Mouse (Mus musculus) T-helper 17 cell (primary cell): ENCODE measurements around the gene Adam33.

Source experiments
- in situ Hi-C, 2 experiments: fragments of 300-600 bp; cut with MboI, MseI; formaldehyde crosslinking; loops; 1 replicate in 1 of 2; 2 replicates in 1 of 2; pipeline ENCODE4 v1.15.1; 2025; ENCODE audit warnings: high pct_unique_total_duplicates in 2 of 2

Gene Adam33

GRCm38 (mm10) chr2:131030998-131031397 is 32.6 kb downstream of the Adam33 start:
- in situ Hi-C loops = no loop called here

GRCm38 (mm10) chr2:131030561-131030960 is 33.1 kb downstream of the Adam33 start:
- in situ Hi-C loops = no loop called here

GRCm38 (mm10) chr2:131029065-131029935 is 34.3 kb downstream of the Adam33 start:
- in situ Hi-C loops = no loop called here

- in situ Hi-C loops = no loop called here
These were observed 36.7 kb downstream of the Adam33 start for GRCm38 (mm10) chr2:131026941-131027340.

- in situ Hi-C loops = no loop called here
These were observed 38.4 kb downstream of the Adam33 start for GRCm38 (mm10) chr2:131025230-131025629.

- in situ Hi-C loops = no loop called here
These were observed 53.0 kb downstream of the Adam33 start for GRCm38 (mm10) chr2:131010566-131010965.

GRCm38 (mm10) chr2:131009123-131009522 is 54.5 kb downstream of the Adam33 start:
- in situ Hi-C loops = no loop called here
